Mouse (Mus musculus): ENCODE measurements around the gene 1700029H14Rik.
A peak's percentile ranks its signal among the peaks of the same experiment; 100 is the strongest.

1700029H14Rik gene

GRCm38 (mm10) chr8:13562118-13562517, at the start of gene 1700029H14Rik:
Gene 1700029H14Rik (minus strand): TSS chr8:13562461.
- DNase-seq (ENCODE audit: low spot score in 2 of 2): no peak

DNA sequence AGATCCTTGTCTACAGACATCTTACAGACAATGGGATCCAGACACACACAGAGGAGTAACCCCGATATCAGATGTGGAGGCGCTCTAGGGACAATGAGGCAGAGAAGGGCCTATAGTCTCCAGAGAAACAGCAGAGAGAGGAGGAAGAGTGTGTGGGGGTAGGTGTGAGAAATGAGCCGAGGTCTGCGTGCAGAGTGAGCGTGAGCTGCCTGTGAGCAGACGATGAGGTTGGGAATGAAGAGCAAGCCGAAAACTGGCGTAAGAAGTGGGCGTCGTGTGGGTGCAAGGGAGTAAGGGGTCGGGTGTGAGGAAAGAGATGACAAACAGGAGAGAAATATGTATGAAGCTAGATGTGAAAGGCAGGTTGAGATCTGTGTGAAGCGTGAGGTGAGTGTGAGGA, 49.4 kb upstream of the 1700029H14Rik start:
- no peak for DNase-seq (ENCODE audit: low spot score in 2 of 2)

GRCm38 (mm10) chr8:13609971-13610370, 47.7 kb upstream of the 1700029H14Rik start:
- no peak for DNase-seq (ENCODE audit: low spot score in 2 of 2)

- no peak for DNase-seq (ENCODE audit: low spot score in 2 of 2)
Observed at GRCm38 (mm10) chr8:13608946-13609345, 46.7 kb upstream of the 1700029H14Rik start.

- no peak for DNase-seq (ENCODE audit: low spot score in 2 of 2)
Observed at GRCm38 (mm10) chr8:13605920-13606480, 43.7 kb upstream of the 1700029H14Rik start.

DNA sequence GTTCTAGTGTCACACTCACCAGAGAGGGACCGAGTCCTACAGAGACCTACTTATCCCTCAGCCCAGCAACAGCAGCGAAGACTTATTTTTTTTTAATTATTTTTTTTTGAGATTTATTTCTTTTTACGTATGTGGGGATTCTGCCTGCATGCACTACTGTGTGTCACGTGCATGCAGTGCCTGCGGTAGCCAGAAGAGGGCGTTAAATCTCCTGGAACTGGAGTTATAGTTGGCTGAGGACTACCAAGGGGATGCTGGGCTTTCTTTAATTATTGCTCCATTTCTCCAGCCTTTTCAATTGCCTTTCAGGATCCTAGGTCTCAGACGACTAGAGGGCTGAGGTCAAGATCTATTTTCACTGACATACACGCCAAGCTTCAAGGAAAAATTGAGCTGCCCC, 40.4 kb upstream of the 1700029H14Rik start:
- DNase-seq (ENCODE audit: low spot score in 2 of 2): no peak

DNA sequence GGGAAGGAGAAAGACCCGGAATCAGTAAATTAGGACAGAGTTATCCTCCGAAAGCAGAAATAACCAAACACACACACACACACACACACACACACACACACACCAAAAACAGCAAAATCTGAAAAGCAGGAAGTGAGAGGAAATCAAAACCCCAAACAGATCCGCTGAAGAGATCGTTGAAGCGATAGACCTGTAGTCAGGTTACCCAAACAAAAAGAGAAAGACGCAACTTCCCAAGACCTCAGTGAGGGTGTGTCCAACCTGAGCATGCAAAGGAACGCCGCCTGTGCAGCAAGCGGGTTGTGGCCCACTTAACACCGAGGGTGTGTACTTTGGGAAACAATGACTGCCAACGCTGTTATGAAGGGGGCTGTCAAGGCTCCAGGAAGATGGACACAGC, 38.9 kb upstream of the 1700029H14Rik start:
- DNase-seq (ENCODE audit: low spot score in 2 of 2): peak; percentile 85 to 88

DNA sequence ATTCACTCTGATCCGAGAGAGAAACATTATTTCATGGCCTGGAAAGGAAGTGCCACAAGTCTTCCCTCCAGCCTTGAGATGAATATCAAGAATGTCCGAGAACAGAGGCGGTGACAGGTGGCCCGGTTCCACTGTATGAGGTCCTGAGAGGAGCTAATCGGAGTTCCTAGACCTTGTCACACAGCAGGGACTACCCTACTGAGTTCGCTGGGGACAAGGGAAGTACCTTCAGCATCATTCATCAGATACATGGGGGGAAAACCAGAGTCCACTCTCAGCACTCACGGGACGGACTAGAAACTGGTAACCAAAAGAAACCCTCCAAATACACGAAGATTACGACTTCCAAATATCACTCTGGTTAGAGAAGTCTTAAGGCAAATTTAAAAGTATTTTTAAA, 38.5 kb upstream of the 1700029H14Rik start:
- DNase-seq (ENCODE audit: low spot score in 2 of 2): peak in 1 of 2 experiments; percentile 19

- DNase-seq (ENCODE audit: low spot score in 2 of 2): peak; percentile 92 to 93
Observed at GRCm38 (mm10) chr8:13600204-13600603, 37.9 kb upstream of the 1700029H14Rik start.

DNA sequence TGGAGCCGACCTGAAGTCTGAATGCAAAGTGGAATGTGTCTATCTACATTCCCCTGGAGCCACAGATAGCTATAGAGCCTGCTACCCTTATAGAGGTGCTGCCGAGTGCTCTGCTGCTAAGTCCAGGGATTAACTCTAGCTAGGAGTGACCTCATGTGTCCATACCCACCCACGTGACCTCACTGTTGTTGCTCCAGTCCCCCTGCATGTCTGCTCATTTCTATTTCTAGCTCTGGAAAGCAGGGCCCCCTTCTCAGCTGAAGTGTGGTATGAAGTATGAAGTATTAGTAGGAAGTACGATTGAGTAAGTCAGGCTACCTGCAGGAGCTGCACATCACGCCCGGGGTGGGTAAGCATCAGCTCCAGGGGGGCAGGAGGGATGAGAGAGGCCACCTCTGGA, 35.5 kb upstream of the 1700029H14Rik start:
- no peak for DNase-seq (ENCODE audit: low spot score in 2 of 2)

DNA sequence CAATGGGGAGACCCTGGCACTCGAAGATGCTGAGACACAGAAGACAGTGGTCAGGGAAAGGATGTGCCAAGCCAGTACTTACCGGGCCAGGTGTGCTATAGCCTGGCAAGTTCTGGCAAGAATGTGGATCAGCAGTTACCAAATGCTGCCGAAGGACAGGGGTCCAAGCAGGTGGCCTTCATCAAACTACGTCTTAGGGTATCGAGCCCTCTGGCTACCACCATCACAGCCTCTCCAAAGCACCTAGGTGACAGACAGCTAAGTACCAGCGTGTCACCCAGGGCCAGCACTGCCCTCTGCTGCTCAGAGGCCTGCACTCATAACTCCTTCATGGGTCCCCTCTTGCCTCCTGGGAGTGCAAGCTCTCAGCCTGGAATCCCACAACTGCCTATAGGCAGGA, 33.6 kb upstream of the 1700029H14Rik start:
- peak; percentile 66 for DNase-seq (ENCODE audit: low spot score in 2 of 2)

- DNase-seq (ENCODE audit: low spot score in 2 of 2): peak; percentile 95
Observed at GRCm38 (mm10) chr8:13594884-13595323, 32.6 kb upstream of the 1700029H14Rik start.

- DNase-seq (ENCODE audit: low spot score in 2 of 2): peak; percentile 46 to 54
Observed at GRCm38 (mm10) chr8:13593340-13593739, 31.1 kb upstream of the 1700029H14Rik start.

GRCm38 (mm10) chr8:13591246-13591645, 29.0 kb upstream of the 1700029H14Rik start:
- no peak for DNase-seq (ENCODE audit: low spot score in 2 of 2)

GRCm38 (mm10) chr8:13589071-13589470, 26.8 kb upstream of the 1700029H14Rik start:
- DNase-seq (ENCODE audit: low spot score in 2 of 2): no peak

GRCm38 (mm10) chr8:13584652-13585051, 22.4 kb upstream of the 1700029H14Rik start:
- no peak for DNase-seq (ENCODE audit: low spot score in 2 of 2)

DNA sequence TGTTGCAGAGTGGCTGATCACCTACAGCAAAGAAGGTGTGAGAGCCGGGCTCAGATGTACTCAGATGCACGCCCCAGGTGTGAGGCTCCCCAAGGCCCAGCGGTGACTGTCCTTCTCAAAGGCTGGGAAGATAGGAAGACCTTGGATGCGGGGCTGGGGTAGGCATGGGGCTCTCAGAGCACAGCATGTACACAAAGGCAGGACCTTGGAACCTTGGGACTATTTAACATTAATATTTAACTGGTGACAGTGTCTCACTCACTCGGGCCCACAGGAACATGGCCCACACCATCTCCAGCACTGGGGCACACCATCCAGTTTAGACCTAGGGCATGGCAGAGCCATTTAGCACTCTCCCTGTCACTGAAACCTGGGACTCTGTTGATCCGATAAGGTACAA, 15.6 kb upstream of the 1700029H14Rik start:
- no peak for DNase-seq (ENCODE audit: low spot score in 2 of 2)

DNA sequence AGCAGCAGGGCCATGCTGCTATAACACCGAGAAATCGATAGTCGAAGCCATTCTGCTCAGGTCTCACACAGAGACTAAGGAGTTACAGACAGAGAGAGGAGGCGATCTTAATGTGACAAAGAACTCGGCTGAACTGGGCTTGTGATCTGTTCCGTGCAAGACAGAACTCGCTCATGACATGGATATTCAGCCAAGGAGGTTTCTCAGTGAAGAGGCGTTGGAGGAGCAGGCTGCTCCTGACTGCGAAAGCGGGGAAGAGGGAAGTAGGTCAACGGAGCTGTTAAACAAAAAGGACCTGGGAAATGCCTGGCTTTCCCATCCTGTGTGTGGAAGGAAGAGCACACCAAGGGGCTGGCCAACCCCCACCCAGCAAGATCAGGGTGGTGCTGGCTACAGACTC, 9.7 kb upstream of the 1700029H14Rik start:
- DNase-seq (ENCODE audit: low spot score in 2 of 2): no peak

- no peak for DNase-seq (ENCODE audit: low spot score in 2 of 2)
Observed at GRCm38 (mm10) chr8:13557526-13557925, 4.7 kb downstream of the 1700029H14Rik start.

DNA sequence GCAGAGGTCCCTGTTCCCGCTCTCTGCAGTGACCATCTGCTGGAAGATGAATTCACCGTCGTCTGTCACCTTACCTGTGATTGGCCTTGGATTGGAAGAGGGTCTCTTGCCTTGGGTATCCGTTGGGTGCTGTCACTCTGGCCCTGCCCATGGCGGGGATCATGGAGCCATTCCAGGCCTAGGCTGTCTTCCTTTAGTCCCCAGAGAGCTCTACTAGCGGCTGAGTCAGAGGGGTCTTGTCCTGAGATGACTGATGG, 10.8 kb downstream of the 1700029H14Rik start:
- no peak for DNase-seq (ENCODE audit: low spot score in 2 of 2)

DNA sequence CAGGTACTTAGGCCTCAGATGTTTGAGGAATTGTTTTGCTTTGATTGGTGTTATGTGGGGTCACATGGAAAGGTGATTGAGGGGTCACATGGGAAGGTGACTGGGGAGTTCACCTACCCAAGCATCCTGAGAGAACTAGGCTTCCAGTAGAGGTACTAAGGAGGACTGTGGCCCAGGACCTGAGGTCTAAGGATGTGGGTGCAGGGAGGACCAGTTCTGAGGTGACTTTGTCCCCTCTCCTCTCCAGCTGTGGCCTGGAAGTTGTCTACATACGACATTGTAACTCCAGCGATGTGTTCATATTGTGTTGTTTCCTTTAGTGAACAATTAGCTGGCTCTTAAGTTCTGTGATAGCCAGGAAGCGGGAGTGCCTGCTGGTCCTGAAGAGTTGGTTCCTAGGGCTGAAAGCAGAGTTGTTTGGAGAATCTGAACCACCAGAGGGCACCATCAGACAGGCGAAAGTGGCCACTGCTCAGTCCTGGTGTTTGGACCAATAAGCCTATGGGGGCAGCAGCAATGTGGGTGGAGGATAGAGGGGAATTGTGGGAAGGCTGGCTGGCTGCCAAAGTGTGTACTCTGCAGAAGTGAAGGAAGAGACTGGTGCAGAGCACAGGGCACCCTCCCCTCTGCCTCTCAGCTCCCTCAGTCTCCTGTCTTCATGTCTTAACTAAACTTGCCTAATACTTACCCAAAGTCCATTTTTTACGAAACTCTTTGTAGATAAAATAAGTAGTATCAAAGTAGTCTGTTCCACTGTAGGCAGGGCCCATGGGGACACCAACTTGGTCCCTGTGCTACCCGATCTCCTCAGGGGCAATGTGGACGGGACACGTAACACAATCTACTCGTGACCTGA, 11.3 kb downstream of the 1700029H14Rik start:
- peak; percentile 81 to 83 for DNase-seq (ENCODE audit: low spot score in 2 of 2)

GRCm38 (mm10) chr8:13548831-13549230, 13.4 kb downstream of the 1700029H14Rik start:
- DNase-seq (ENCODE audit: low spot score in 2 of 2): no peak

- no peak for DNase-seq (ENCODE audit: low spot score in 2 of 2)
Observed at GRCm38 (mm10) chr8:13548235-13548634, 14.0 kb downstream of the 1700029H14Rik start.

All from spleen, postnatal 36 days (tissue).